In genomic region chr3:108296220-108297049, GRCm38 (mm10) we compare ENCODE assay signal across 8 mouse cellular contexts. TPM values are rescaled to one million over a fixed set of nuclear protein-coding genes. Genes with fewer than 3 reads are reported as not detected.
DNase-seq lines count a peak whose midpoint lies in the region; ATAC-seq and TF ChIP-seq lines count a peak whose summit lies in the region.

No protein-coding gene starts in this region.

- intact Hi-C loops in gastrocnemius, postnatal 14 days (cut with DNase I; ENCODE audit: low total_unique reads): no loop called here

- WGBS in intestine, embryonic 14.5 days: 8% methylated on average over 14 of the region's 14 CpGs
- 10% methylated on average over 14 of the region's 14 CpGs for WGBS in liver, adult 2 months
- WGBS in midbrain, postnatal 0 days: 8% methylated on average over 14 of the region's 14 CpGs

- TF ChIP-seq POLR2A in liver, adult 2 months (IDR thresholded peaks at IDR 0.05; ENCODE audit: extremely low read depth, insufficient read depth, low read length): no peak

- no peaks in the 10 kb centered on the region for H3K27me3 ChIP-seq in intestine, embryonic 14.5 days (replicated peaks; ENCODE audit: control insufficient read depth, insufficient read depth, low read length)
- no peaks in the 10 kb centered on the region for H3K27me3 ChIP-seq in liver, adult 2 months (ENCODE audit: control insufficient read depth, insufficient read depth, low read length)
- H3K27me3 ChIP-seq in midbrain, postnatal 0 days (ENCODE audit: insufficient read depth, low read length): no peaks in the 10 kb centered on the region

- peak overlapping the region; percentile 43 for H3K27ac ChIP-seq in intestine, embryonic 14.5 days (ENCODE audit: low read depth)
- peak overlapping the region; percentile 65 for H3K27ac ChIP-seq in liver, adult 2 months (replicated peaks; ENCODE audit: insufficient read depth, low read depth, low read length)
- peak overlapping the region; percentile 69 for H3K27ac ChIP-seq in midbrain, postnatal 0 days (ENCODE audit: low read depth, low read length)

- H3K4me2 ChIP-seq in intestine, embryonic 14.5 days (ENCODE audit: low read length): peak overlapping the region; percentile 37
- H3K4me2 ChIP-seq in midbrain, postnatal 0 days (ENCODE audit: low read depth, low read length, poor library complexity, severe bottlenecking): peak overlapping the region; percentile 37

- TF ChIP-seq CTCF in liver, adult 2 months (IDR thresholded peaks at IDR 0.05; ENCODE audit: low read depth, low read length): no peak
- no peak for TF ChIP-seq CTCF in midbrain, postnatal 0 days (IDR thresholded peaks at IDR 0.05)

- no peaks in the 10 kb centered on the region for H3K36me3 ChIP-seq in intestine, embryonic 14.5 days (ENCODE audit: control insufficient read depth, insufficient read depth, low read length)
- no peaks in the 10 kb centered on the region for H3K36me3 ChIP-seq in liver, adult 2 months (ENCODE audit: control insufficient read depth, insufficient read depth, low read length)
- H3K36me3 ChIP-seq in midbrain, postnatal 0 days (ENCODE audit: insufficient read depth, low read length): no peaks in the 10 kb centered on the region

- peak; percentile 66 for DNase-seq in urinary bladder, postnatal 14 days (ENCODE audit: low spot score)
- DNase-seq in urinary bladder, adult 2 months (ENCODE audit: low spot score): no peak
- peak; percentile 70 for DNase-seq in embryo, embryonic 10 days (ENCODE audit: low spot score)
- peak; percentile 60 for DNase-seq in gastrocnemius, postnatal 14 days
- no peak for DNase-seq in intestine, embryonic 14.5 days (ENCODE audit: low spot score)
- DNase-seq in liver, adult 2 months (ENCODE audit: extremely low read depth, low read depth, low spot score): peak; percentile 78
- peak; percentile 55 for DNase-seq in midbrain, postnatal 0 days (ENCODE audit: low spot score)

- H3K4me3 ChIP-seq in intestine, embryonic 14.5 days (ENCODE audit: low read depth, low read length): no peak overlapping the region; the same call in 1 of the 2 replicates
- H3K4me3 ChIP-seq in liver, adult 2 months (ENCODE audit: insufficient read depth, low read depth, low read length): no peak overlapping the region
- no peak overlapping the region for H3K4me3 ChIP-seq in midbrain, postnatal 0 days (ENCODE audit: low read depth, low read length)

- peak; percentile 75; the same call in 1 of the 2 replicates for ATAC-seq in intestine, embryonic 14.5 days (replicated peaks; ENCODE audit: low FRiP score, low TSS enrichment, low read depth)
- ATAC-seq in midbrain, postnatal 0 days (ENCODE audit: low FRiP score): peak; percentile 82
- ATAC-seq in inflammation-experienced regulatory T-cells, adult 6 months: no peak

- H3K4me1 ChIP-seq in intestine, embryonic 14.5 days (replicated peaks; ENCODE audit: control insufficient read depth, insufficient read depth, low read length): peaks cover 33% of the 10 kb centered on the region
- peaks cover 27% of the 10 kb centered on the region for H3K4me1 ChIP-seq in liver, adult 2 months (ENCODE audit: control insufficient read depth, insufficient read depth, low read length)
- peaks cover 26% of the 10 kb centered on the region for H3K4me1 ChIP-seq in midbrain, postnatal 0 days (ENCODE audit: insufficient read depth, low read length)

- H3K9me3 ChIP-seq in intestine, embryonic 14.5 days (ENCODE audit: control insufficient read depth, low read length): no peaks in the 10 kb centered on the region
- no peaks in the 10 kb centered on the region for H3K9me3 ChIP-seq in midbrain, postnatal 0 days (ENCODE audit: low read length)

- peaks cover 9% of the 10 kb centered on the region; the same call in 1 of the 2 replicates for H3K79me2 ChIP-seq in liver, adult 2 months (ENCODE audit: control insufficient read depth, insufficient read depth, low read length)

- H3K9ac ChIP-seq in intestine, embryonic 14.5 days (ENCODE audit: low read length): no peak overlapping the region
- peak overlapping the region; percentile 15; the same call in 1 of the 2 replicates for H3K9ac ChIP-seq in liver, adult 2 months (ENCODE audit: low read depth, low read length)
- no peak overlapping the region for H3K9ac ChIP-seq in midbrain, postnatal 0 days (replicated peaks; ENCODE audit: low read length, poor library complexity, severe bottlenecking)

RNA-seq across cellular contexts. Expression of gene Sort1, which starts 12.6 kb away (rescaled TPM):
- polyA plus RNA-seq in urinary bladder, adult 2 months (2012; rRNA removed): 41.5 and 51.7 TPM in 2 replicates
- total RNA-seq in gastrocnemius, postnatal 14 days (2021): 10 to 100 TPM; 44.5 to 44.6 TPM
- polyA plus RNA-seq in intestine, embryonic 14.5 days (2014; fragmentation: Nextera tagmentation; extraction: Ambion mirVana): 11.4 and 13.5 TPM in 2 replicates
- total RNA-seq in liver, adult 2 months (2014; rRNA removed): 6.5 and 10.5 TPM in 2 replicates
- 5.1 and 8.3 TPM in 2 replicates for polyA plus RNA-seq in liver, adult 2 months (2012; rRNA removed)
- 68.4 and 80.3 TPM in 2 replicates for total RNA-seq in midbrain, postnatal 0 days (2014; rRNA removed)
- 11.2 and 12.7 TPM in 2 replicates for polyA plus RNA-seq in midbrain, postnatal 0 days (2015; fragmentation: Nextera tagmentation; extraction: Ambion mirVana)
- not detected for polyA plus RNA-seq in inflammation-experienced regulatory T-cells, adult 6 months (2017; shearing (Covaris generic))

RNA-seq across cellular contexts. Expression of gene Psma5, which starts 39.7 kb away (rescaled TPM):
- 108 and 130 TPM in 2 replicates for polyA plus RNA-seq in urinary bladder, adult 2 months (2012; rRNA removed)
- 10 to 100 TPM; 64.2 to 66.3 TPM for total RNA-seq in gastrocnemius, postnatal 14 days (2021)
- 319 and 324 TPM in 2 replicates for polyA plus RNA-seq in intestine, embryonic 14.5 days (2014; fragmentation: Nextera tagmentation; extraction: Ambion mirVana)
- total RNA-seq in liver, adult 2 months (2014; rRNA removed): 85.9 and 86.7 TPM in 2 replicates
- polyA plus RNA-seq in liver, adult 2 months (2012; rRNA removed): 40.5 and 46.4 TPM in 2 replicates
- total RNA-seq in midbrain, postnatal 0 days (2014; rRNA removed): 93.3 and 102 TPM in 2 replicates
- 221 and 224 TPM in 2 replicates for polyA plus RNA-seq in midbrain, postnatal 0 days (2015; fragmentation: Nextera tagmentation; extraction: Ambion mirVana)
- 100 to 1,000 TPM; 167 to 264 (median 193) TPM for polyA plus RNA-seq in inflammation-experienced regulatory T-cells, adult 6 months (2017; shearing (Covaris generic))

Comparison
In these comparisons a context has a peak if more than half of its experiments do, and no peak if none do; other contexts are left out.
1. DNase-seq: peak in urinary bladder, postnatal 14 days (single experiment), embryo, embryonic 10 days (single experiment), gastrocnemius, postnatal 14 days (single experiment), liver, adult 2 months (single experiment) and midbrain, postnatal 0 days (single experiment); none in urinary bladder, adult 2 months (single experiment) and intestine, embryonic 14.5 days (single experiment).
2. Peak in every context shown above with its lines, with median percentiles within 50 percentile points of each other: H3K27ac ChIP-seq.